In genomic region chr13:98316480-98317245, GRCm38 (mm10) we compare ENCODE assay signal across 8 mouse cellular contexts. TPM values are rescaled to one million over a fixed set of nuclear protein-coding genes. Genes with fewer than 3 reads are reported as not detected.
A peak's percentile ranks its signal among the peaks of the same experiment; 100 is the strongest.
DNase-seq lines count a peak whose midpoint lies in the region; ATAC-seq lines count a peak whose summit lies in the region.

Gene Btf3, minus strand, starts transcription at chr13:98317006.

- H3K27me3 ChIP-seq in lung, embryonic 16.5 days (ENCODE audit: control insufficient read depth, insufficient read depth, low read depth, low read length) = no peaks in the 10 kb centered on the region

- H3K4me1 ChIP-seq in lung, embryonic 16.5 days (replicated peaks; ENCODE audit: control insufficient read depth, insufficient read depth, low read length) = peaks cover 16% of the 10 kb centered on the region

- H3K9ac ChIP-seq in lung, embryonic 16.5 days (ENCODE audit: low read length) = peak within 1 kb of the TSS; percentile 99

- peak; percentile 87 to 93 for ATAC-seq in hematopoietic stem cell, adult 5-6 weeks (replicated peaks in 1 of 2; ENCODE audit: insufficient read depth in 1 of 2, low FRiP score in 2 of 2, low TSS enrichment in 1 of 2, low read depth in 1 of 2, poor library complexity in 2 of 2, severe bottlenecking in 2 of 2)
- ATAC-seq in lung, embryonic 16.5 days (ENCODE audit: low read depth) = peak; percentile 92

- H3K36me3 ChIP-seq in lung, embryonic 16.5 days (ENCODE audit: control insufficient read depth, insufficient read depth, low read length) = peaks cover 19% of the 10 kb centered on the region

- peak; percentile 78 for DNase-seq in MEL-GATA-1-ER (ENCODE audit: extremely low read depth, low read depth)
- DNase-seq in cerebellum, adult 8-10 months = peak; percentile 91
- DNase-seq in forelimb bud, embryonic 11.5 days (ENCODE audit: low read depth, low spot score) = peak; percentile 95
- DNase-seq in layer of hippocampus, adult 9-10 months (ENCODE audit: low spot score) = peak; percentile 73
- peak; percentile 89 for DNase-seq in ovary, postnatal 10 days (ENCODE audit: low spot score)
- DNase-seq in thymus, postnatal 10 days (ENCODE audit: low spot score in 2 of 2) = peak; percentile 82 to 89

- H3K27ac ChIP-seq in lung, embryonic 16.5 days (ENCODE audit: low read length) = peak within 1 kb of the TSS; percentile 81

- H3K4me3 ChIP-seq in lung, embryonic 16.5 days (ENCODE audit: low read length) = peak within 1 kb of the TSS; percentile 95

- whole genome bisulfite sequencing in lung, embryonic 16.5 days = under 1% methylated on average over 82 of the region's 90 CpGs

- H3K4me2 ChIP-seq in lung, embryonic 16.5 days (ENCODE audit: low read depth, low read length) = peak within 1 kb of the TSS; percentile 85

- H3K9me3 ChIP-seq in lung, embryonic 16.5 days (ENCODE audit: control insufficient read depth, low read length) = no peaks in the 10 kb centered on the region

RNA-seq across cellular contexts. Expression of gene Btf3, which starts in this region (rescaled TPM):
- total RNA-seq in hematopoietic stem cell, adult 5-6 weeks (2017) = 1,706 and 2,199 TPM in 2 replicates
- 621 and 661 TPM in 2 replicates for polyA plus RNA-seq in lung, embryonic 16.5 days (2015; fragmentation: Nextera tagmentation; extraction: Ambion mirVana)

Comparison
In these comparisons a context has a peak if more than half of its experiments do, and no peak if none do; other contexts are left out.
1. Peak in every context shown above with its lines: DNase-seq, ATAC-seq, H3K4me3 ChIP-seq and H3K27ac ChIP-seq.